Mouse (Mus musculus) embryonic stem cell, embryonic (primary cell): ENCODE measurements at regions not wholly inside any gene's neighbourhood (a gene's known extent, or its start where the extent isn't known, plus 50 kb on each side); places are given as distances from the start of the nearest gene placed in this dataset.
"Not testable (repeated sequence)": the region's sequence is repeated elsewhere in the genome, so short reads cannot be mapped to it uniquely, and the experiment has no call there.

ENCODE experiments used
- CTCF ChIA-PET, 4 experiments: fragments of 300-600 bp in 2 of 4; fragments of 350-600 bp in 2 of 4; sonication (Branson Sonifier 250); formaldehyde crosslinking; loops; one replicate each; lab custom pipeline; 2022; ENCODE audit warnings: inconsistent platforms in 2 of 4; lab: Charles Lee
- POLR2A ChIA-PET, 4 experiments: fragments of 300-600 bp in 2 of 4; fragments of 350-600 bp in 2 of 4; sonication (Branson Sonifier 250); formaldehyde crosslinking; loops; one replicate each; lab custom pipeline; 2022; ENCODE audit warnings: antibody characterized with exemption in 4 of 4, inconsistent platforms in 1 of 4; lab: Charles Lee

DNA sequence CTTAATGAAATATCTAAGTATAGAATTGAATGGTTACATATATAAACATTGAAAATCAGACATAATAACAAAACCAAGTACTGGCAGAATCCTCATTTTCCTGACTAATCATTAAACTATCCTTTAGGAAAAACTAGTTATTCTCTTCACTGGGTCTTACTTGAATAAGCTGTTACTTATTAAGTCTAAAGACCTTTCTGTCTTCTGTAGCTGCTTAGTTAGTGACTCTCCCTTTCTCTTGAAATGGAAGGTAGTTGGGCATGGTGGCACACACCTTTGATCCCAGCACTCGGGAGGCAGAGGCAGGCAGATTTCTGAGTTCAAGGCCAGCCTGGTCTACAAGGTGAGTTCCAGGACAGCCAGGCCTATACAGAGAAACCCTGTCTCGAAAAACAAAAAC, 135.9 kb upstream of the Abcb5 start:
- CTCF ChIA-PET, POLR2A ChIA-PET: not testable (repeated sequence)

DNA sequence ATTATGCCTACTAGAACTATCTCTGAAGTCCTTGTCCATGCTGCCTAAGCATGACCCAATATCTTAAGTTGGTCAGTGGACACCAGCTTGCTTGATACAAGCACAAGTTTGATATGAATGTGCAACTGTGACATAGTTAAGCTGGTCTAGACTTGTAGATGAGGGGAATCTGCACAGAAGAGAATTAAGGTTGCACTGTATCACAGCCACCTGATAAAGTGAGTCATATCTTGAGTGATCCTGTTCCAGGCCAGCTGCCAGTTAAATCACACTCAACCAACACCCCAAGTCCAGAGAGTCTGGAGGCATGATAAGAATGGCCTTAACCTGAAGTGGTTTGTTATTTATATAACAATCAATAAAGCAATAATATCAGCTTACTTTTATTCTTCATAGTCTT, 133.5 kb upstream of the Abcb5 start:
- POLR2A ChIA-PET: no interaction called here
- CTCF ChIA-PET: no interaction called here

DNA sequence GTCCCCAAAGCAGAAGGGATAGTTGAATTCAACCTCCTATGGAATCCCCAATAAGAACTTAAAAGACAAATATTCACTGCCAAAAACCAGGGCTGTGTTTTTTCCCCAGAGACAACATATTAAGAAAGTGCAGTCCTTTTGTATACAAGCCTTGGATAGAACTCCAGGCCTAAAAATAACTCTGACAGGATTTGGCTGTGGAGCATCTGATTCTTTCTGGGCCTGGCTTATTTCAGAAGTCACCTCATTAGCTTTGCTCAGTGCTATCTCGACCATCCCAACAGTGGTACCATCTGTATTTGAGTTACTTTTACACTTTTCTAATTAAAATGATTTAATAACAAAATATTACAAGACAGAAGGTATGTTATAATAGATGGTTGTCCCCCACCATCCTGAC, 131.6 kb upstream of the Abcb5 start:
- ChIA-PET CTCF (no interaction called here), POLR2A (no interaction called here)

DNA sequence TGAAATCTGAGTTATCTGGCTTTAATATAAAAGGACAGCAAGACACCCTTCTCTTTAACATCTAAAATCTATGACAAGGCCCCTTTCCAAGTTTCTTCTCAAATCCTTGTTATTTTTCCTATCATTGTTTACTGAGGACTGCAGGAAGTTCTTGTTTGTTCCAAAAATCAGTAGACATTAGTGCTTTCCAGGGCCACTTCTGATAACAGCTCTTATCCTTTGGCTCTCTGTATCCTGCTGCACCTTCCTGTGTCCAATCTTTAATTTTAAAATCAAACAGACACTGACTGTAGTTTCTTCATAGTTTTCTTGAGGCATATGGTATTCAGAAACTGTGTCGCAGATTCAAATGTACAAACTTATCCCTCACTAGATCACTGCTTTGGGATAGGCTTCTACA, 128.1 kb upstream of the Abcb5 start:
- ChIA-PET POLR2A (no interaction called here), CTCF (no interaction called here)

DNA sequence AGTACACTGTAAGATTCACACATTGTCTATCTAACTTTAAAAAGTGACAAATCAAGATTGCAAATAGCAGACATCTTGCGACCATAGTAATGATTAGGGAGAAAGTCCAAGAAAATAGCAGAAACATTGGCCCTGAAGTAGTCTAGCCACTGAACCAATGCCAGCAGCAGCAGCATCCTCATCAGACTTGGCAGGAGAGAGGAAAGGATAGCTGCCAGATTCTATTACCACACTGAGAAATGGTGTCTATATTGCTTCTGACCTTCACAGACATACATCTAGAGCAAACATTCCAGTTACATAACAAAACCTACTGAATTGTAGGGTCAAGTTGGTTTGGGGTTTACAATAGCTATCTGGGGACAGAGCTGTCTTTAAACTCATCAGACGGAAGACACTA, 127.2 kb upstream of the Abcb5 start:
- CTCF ChIA-PET: no interaction called here
- POLR2A ChIA-PET: no interaction called here

DNA sequence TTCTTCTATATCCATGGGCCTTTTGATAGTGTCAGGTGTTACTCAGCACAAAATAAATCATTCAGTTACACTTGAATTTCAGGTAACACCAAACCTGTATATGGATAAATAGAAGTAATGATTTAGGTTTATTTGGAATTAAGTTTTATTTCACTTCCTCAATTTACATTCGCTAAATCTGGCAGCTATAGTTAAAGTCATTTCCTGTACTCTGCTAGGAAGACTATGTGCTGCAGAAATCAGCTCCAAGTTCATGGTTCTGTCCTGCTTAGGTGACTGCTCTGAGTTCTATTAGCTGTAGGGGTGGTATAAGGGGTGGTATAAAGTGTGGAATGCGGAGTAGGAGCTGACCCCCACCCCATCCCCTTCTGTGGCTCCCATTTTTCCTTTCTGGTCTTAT, 123.1 kb upstream of the Abcb5 start:
- ChIA-PET POLR2A (interaction anchor here in 1 of 4 experiments (0.6 kb wide), 1 partner anchor 642 kb away, joined by 4 read pairs; no protein-coding TSS in a partner anchor), CTCF (no interaction called here)

DNA sequence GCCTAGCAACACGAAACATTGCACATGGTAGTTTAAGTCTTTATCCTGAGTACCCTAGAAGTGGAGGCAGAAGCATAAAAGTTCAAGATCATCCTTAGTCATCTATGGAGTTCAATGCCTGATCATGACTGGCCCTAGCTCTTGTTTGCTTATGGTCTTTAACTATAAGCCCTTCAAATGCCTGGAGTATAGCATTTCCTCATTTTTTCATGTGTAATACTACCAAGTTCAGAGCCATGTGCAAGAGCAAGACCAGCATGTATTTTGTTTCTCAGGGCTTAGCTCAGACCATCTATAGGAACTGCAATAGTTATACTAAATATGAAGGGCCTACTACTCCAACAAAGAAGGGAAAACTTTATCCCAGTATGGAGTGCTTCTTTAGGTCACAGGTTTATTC, 122.4 kb upstream of the Abcb5 start:
- ChIA-PET CTCF (no interaction called here), POLR2A (no interaction called here)

DNA sequence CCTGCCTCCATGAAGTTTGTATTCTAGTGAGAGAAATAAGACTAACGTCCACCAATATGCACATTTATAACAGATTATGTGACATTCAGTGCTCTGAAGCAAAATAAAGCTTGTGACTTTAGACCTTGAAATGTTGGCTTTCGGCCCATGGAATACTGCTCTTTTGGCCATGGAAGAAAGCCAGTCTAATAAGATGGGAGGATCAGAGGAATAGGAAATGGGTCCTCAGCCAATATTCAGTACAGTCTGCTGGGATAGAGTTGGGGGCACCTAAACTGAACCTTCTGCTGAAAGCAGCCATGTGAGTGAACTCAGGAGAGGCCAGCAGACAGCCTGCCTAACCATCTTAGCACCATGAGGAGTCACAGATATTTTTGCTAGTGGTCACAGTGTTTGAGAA, 118.6 kb upstream of the Abcb5 start:
- POLR2A ChIA-PET: no interaction called here

DNA sequence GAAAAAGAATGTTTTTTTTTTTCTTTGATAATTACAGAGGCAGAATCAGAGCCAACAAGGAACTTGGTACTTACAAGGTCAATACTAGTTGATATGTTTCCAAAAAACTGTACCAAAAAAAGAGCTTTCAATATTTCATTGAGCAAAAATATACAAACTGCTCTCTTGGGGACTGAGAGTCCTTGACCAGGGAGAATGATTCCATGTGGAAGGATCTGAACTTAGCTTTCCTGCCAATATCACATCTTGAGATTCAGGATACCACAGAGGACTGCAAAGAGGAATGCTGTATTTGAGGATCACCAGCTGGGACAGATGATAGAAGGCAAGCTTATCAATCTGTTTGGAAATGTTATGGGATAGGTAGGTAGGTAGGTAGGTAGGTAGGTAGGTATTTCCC, 116.6 kb upstream of the Abcb5 start:
- POLR2A ChIA-PET: interaction anchor here in 1 of 4 experiments (0.5 kb wide), 1 partner anchor 555 kb away, joined by 3 read pairs; no protein-coding TSS in a partner anchor
- CTCF ChIA-PET: interaction anchor here in 1 of 4 experiments (0.6 kb wide), 1 partner anchor 8 kb away, joined by 4 read pairs; no protein-coding TSS in a partner anchor

More for the DNA sequence above, 118.6 kb upstream of the Abcb5 start:
- CTCF ChIA-PET: no interaction called here

DNA sequence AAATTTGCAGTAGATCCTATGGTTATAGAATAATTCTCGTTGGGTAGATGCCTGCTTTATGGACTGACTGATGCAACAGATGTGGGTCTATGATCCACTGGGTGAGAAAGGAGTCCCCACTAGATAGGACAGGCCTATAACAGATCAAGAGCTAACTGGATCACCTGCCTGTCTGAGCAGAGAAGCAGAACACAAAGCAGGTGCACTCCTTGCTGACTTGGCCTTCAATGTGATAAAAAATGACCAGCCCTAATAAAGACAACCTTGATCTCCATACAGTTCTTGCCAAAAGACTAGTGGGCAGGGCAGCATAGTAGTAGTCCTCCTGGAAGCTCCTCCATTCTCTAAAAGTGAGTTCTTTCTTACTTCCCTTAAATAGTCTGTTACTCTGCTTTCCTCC, 109.6 kb upstream of the Abcb5 start:
- ChIA-PET POLR2A (no interaction called here), CTCF (no interaction called here)

DNA sequence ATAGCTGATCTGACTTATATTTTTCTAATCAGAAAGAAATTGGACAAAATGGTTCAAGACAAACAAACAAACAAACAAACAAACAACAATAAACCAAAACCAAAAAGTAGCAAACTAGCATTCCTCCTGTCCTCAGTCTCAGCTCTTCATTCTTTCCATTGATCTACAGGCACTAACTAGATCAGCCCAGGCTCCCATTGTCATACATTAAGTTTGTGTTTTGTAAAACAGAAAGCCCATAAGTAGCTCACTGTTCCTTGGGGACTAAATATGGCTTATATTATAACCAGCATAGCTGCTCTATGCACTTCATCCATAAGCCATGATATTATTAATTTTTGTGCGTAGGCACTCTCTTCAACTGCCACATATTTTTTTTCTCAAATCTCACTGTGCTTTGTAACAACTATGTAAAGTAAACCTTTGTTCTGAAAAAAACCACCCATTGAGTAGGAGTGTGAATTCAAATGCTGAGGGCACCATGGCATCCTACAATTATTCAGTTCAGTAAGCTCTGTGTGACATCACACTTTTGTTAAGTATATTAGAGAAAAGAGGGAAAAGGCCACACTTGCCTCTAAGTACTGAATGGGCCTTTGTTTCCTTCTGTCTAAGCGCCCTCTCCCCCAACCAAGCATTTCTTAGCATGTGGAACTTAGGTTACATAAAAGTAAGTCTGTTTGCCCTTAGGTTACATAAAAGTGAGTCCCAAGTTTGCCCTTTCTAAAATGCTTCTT, 108.7 kb upstream of the Abcb5 start:
- ChIA-PET POLR2A (no interaction called here), CTCF (interaction anchor here in 1 of 4 experiments (0.5 to 0.6 kb wide), 2 partner anchors 8 to 233 kb away, joined by 4 to 6 read pairs; no protein-coding TSS in a partner anchor)

DNA sequence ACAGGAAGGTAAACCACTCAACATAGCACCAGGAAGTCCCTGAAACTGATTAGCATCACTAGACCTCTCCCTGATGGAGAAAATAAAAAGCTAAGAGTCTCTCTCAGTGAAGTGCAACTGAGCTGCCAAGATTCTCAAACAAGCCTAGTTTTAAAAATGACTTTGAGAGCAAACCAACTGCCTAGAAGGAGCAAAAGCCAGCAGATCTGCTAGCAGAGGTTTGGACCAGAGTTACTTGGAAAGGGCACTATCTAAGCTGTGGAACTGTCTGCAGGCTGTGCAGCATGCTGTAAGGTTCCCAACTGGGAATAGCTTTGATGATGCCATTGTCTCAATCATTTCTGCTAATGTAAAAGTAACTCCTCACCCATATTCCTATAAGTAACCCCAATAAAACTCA, 107.9 kb upstream of the Abcb5 start:
- ChIA-PET CTCF (interaction anchor here in 2 of 4 experiments (0.5 to 1.0 kb wide), 2 partner anchors 143 to 233 kb away, joined by 3 to 6 read pairs; no protein-coding TSS in a partner anchor), POLR2A (no interaction called here)

DNA sequence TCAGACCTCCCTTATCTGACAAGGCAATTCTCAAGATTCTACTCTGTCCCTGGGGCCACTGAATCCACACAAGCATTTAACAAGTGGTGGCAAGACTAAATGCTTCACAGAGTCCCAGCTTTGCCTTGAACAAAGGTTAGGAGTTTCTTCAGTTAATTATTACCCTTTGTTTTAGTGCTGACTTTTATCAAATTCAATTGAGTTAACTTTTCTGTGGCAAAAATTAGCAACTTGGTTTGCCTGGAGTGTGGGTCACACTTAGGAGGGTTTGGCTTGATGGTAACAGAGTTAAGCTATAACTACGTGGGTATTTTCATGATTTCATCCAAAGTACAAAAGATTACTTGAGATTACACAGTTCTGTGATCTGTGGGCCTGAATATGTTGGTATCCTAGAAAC, 104.7 kb upstream of the Abcb5 start:
- POLR2A ChIA-PET: interaction anchor here in 1 of 4 experiments (0.6 kb wide), 1 partner anchor 230 kb away, joined by 3 read pairs; no protein-coding TSS in a partner anchor
- CTCF ChIA-PET: no interaction called here

DNA sequence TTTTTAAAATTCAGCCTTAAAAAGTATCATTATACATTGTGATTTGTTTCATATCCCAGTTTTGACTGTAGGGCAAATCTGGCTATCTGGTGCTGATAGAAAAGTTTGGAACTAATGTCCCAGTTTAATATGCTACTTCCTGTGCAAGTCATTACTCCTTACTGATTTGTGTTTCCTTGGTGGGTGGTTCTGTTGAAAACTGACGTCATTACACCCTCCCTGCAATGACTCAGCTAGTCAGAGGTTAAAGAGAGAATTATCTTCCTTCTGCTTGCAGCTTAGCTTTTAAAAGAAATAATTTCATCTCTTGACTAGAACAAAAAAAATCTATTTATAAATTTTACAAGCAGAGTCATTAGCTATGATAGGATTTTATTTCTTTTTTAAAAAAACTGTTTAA, 104.2 kb upstream of the Abcb5 start:
- ChIA-PET POLR2A (interaction anchor here in 1 of 4 experiments (0.6 kb wide), 1 partner anchor 211 kb away, joined by 3 read pairs; no protein-coding TSS in a partner anchor), CTCF (no interaction called here)

DNA sequence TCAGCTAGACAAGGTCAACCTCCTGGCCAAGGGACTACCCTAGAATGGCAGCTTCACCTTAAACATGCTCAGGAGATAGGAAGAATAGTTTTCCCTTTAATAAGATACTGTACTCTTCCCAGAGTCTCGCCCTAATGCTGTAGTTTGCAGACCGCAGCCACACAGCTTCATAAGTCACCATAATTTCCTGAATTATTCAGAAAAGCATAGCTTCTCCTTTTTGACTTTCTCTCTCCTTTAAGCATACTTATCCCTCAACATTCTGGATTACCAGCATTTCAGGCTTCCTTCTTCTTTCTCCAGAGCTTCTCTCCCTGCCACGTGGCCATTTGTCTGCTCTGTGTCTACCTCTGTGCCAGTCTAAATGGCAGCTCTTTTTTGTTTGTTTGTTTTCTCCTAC, 103.5 kb upstream of the Abcb5 start:
- ChIA-PET CTCF (no interaction called here), POLR2A (no interaction called here)

DNA sequence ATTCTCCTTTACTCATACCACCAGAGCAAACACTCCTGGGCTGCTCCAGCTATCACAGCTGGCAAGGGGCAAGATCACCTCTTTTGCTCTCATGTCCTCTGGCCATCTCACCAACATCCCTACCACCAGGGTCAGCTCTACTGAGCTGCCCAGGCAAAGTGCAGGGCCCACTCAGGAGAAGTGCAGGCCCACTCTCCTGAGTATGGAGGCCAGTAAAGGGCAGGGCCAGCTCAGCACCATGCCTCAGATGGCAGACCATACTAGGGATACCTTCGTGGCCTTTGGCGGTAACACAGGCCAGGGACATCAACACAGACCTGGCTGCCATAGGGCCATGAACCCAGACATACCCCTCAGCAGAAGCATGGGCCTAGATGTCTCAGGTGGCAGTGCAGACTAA, 101.9 kb upstream of the Abcb5 start:
- CTCF ChIA-PET: no interaction called here
- POLR2A ChIA-PET: no interaction called here

DNA sequence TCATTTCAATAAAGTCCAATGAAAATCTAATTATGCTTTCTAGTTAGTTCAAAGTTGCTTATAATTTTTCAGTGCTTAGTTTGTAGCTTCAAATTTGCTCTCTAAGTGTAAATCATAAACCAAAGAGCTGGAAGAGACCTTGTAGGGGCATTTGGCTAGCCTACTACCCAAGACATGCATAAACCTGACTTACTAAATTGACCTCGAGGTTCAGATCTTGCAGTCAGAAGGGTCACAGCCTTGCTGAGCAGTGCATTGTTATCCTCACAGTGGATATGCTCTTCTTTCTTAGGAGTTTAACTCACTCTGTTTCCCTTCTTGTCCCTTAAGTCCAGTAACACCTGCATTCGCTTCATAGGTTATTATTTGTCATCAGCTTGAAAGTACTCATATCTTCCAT, 96.7 kb upstream of the Abcb5 start:
- CTCF ChIA-PET: no interaction called here
- POLR2A ChIA-PET: no interaction called here

DNA sequence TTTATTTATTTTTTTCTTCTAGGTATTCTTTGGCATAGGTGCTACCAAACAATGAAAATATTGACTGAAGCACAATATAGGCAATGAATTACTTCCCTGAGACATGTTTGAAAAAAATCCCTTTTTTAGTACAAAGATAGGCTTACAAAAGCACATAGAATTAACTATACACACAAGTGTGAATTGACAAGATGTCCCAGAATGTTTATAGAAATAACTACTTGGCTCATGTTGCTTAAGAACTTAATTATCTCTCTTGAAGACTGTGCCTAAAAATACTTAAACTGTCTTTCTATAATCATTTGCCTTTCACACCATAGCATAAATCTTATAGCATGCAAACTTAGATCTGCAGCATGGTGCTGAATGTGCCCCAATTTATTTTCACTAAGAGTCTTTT, 96.3 kb upstream of the Abcb5 start:
- CTCF ChIA-PET: no interaction called here
- POLR2A ChIA-PET: no interaction called here

DNA sequence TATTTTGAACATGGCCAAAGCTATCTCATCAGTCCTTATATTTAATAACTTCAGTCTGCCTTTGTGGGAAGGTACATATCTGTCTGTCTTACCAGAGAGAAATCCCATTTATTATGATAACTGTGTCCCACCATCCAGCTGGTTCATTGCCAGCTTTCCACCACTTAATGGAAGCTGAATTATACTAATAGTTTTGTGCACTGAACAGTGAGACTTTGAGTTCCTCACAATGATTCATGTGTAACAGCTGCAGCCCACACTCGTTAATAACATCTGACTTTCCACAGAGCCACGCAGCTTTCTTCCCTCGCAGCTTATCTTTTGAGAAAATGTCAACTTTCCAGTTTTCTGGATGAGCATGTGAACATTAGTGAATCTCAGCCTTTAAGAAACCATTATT, 88.3 kb upstream of the Abcb5 start:
- ChIA-PET POLR2A (no interaction called here), CTCF (no interaction called here)

DNA sequence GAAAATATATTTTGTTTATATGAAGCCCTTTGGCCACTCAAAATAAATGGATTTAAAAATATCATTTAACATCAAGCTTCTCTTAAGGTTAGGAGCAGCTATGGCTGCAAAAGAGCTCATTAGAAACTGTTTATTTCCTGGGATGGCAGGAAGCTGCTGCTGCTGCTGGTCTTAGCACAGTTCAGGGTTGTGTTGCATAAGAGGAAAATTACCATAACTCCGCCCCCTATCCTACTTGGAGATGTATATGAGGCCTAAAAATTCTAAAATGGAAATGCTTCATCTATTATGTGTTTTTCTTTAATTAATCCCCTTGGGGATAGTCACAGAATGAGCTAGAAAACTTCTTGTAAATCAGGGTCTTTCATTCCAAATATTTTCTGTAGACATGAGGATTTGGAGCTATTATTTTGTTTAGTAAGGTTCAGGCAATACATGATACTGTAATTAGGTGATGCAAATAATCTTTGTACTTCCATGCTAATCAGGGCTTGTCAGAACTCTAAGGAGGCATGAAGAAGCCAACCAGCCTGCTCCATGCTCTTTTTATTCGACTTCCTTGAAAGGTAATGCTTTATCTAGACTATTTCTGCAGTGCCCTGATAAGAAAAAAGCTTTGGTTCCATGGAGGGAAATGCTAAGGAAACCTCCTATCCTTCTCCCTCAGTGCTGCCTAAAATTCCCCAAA, 85.6 kb upstream of the Abcb5 start:
- POLR2A ChIA-PET: no interaction called here
- CTCF ChIA-PET: no interaction called here
